Mouse (Mus musculus) layer of hippocampus, adult 9-10 months (tissue): Measurements from ENCODE around the gene Tdrd5.
"Not testable (repeated sequence)": the region's sequence is repeated elsewhere in the genome, so short reads cannot be mapped to it uniquely, and the experiment has no call there.

ENCODE experiments used
- DNase-seq: peaks from one replicate; pipeline ENCODE4 v3.0.0; 2022; ENCODE audit warnings: low spot score

The Tdrd5 gene

GRCm38 (mm10) chr1:156302911-156303749, at the start of gene Tdrd5:
Gene Tdrd5, minus strand, starts transcription at chr1:156303664.
- DNase-seq, result no peak

GRCm38 (mm10) chr1:156352466-156352865, 49.0 kb upstream of the Tdrd5 start:
- no peak for DNase-seq

GRCm38 (mm10) chr1:156350441-156350840, 47.0 kb upstream of the Tdrd5 start:
- DNase-seq, result no peak

- DNase-seq, result no peak
Observed at GRCm38 (mm10) chr1:156349031-156349430, 45.6 kb upstream of the Tdrd5 start.

GRCm38 (mm10) chr1:156345633-156346032, 42.2 kb upstream of the Tdrd5 start:
- no peak for DNase-seq

- DNase-seq, result no peak
Observed at GRCm38 (mm10) chr1:156344433-156344832, 41.0 kb upstream of the Tdrd5 start.

GRCm38 (mm10) chr1:156340847-156341246, 37.4 kb upstream of the Tdrd5 start:
- no peak for DNase-seq

- no peak for DNase-seq
Observed at GRCm38 (mm10) chr1:156323126-156323525, 19.7 kb upstream of the Tdrd5 start.

- no peak for DNase-seq
Observed at GRCm38 (mm10) chr1:156310630-156311029, 7.2 kb upstream of the Tdrd5 start, which contains the start of gene Nphs2. Gene Nphs2, plus strand, starts transcription at chr1:156310727.

GRCm38 (mm10) chr1:156308595-156308994, 5.1 kb upstream of the Tdrd5 start:
- no peak for DNase-seq

- no peak for DNase-seq
Observed at GRCm38 (mm10) chr1:156290016-156290415, 13.4 kb downstream of the Tdrd5 start.

GRCm38 (mm10) chr1:156289222-156289587, 14.3 kb downstream of the Tdrd5 start:
- not testable (repeated sequence) for DNase-seq

- DNase-seq, result no peak
Observed at GRCm38 (mm10) chr1:156288556-156289221, 14.8 kb downstream of the Tdrd5 start.

- DNase-seq, result no peak
Observed at GRCm38 (mm10) chr1:156285541-156285896, 17.9 kb downstream of the Tdrd5 start.

GRCm38 (mm10) chr1:156284851-156285540, 18.5 kb downstream of the Tdrd5 start:
- DNase-seq, result no peak

GRCm38 (mm10) chr1:156284207-156284606, 19.3 kb downstream of the Tdrd5 start:
- DNase-seq, result no peak

GRCm38 (mm10) chr1:156280131-156280530, 23.3 kb downstream of the Tdrd5 start:
- DNase-seq, result no peak

- no peak for DNase-seq
Observed at GRCm38 (mm10) chr1:156273647-156274046, 29.8 kb downstream of the Tdrd5 start.

GRCm38 (mm10) chr1:156271654-156272053, 31.8 kb downstream of the Tdrd5 start:
- no peak for DNase-seq

- DNase-seq, result no peak
Observed at GRCm38 (mm10) chr1:156270471-156270870, 33.0 kb downstream of the Tdrd5 start.

- DNase-seq, result not testable (repeated sequence)
Observed at GRCm38 (mm10) chr1:156268546-156268945, 34.9 kb downstream of the Tdrd5 start.

GRCm38 (mm10) chr1:156263946-156264345, 39.5 kb downstream of the Tdrd5 start:
- no peak for DNase-seq

- DNase-seq, result peak; percentile 36
Observed at GRCm38 (mm10) chr1:156263352-156263751, 40.1 kb downstream of the Tdrd5 start.
